Mouse (Mus musculus) left cerebral cortex, postnatal 14 days (tissue): ENCODE results near the gene Hfe. TPM values are rescaled to one million over a fixed set of nuclear protein-coding genes. Genes with fewer than 3 reads are reported as not detected.

Source experiments
- DNase-seq, 2 experiments: peaks; one replicate each; pipeline ENCODE4 v3.0.0; 2021 to 2022; ENCODE audit warnings: low spot score in 2 of 2, mixed read lengths in 1 of 2
- intact Hi-C: fragments of 180-260 bp; cut with DNase I; formaldehyde crosslinking; loops from one replicate; pipeline ENCODE4 v1.15.1; 2025
- total RNA-seq, 2 experiments: library from RNA; stranded (reverse); gene quantifications; 2 replicates each; pipeline ENCODE4 v1.2.3; 2021

Hfe gene
- total RNA-seq, 2 experiments from 2014 or later, result 2.9 to 3.1 TPM

DNA sequence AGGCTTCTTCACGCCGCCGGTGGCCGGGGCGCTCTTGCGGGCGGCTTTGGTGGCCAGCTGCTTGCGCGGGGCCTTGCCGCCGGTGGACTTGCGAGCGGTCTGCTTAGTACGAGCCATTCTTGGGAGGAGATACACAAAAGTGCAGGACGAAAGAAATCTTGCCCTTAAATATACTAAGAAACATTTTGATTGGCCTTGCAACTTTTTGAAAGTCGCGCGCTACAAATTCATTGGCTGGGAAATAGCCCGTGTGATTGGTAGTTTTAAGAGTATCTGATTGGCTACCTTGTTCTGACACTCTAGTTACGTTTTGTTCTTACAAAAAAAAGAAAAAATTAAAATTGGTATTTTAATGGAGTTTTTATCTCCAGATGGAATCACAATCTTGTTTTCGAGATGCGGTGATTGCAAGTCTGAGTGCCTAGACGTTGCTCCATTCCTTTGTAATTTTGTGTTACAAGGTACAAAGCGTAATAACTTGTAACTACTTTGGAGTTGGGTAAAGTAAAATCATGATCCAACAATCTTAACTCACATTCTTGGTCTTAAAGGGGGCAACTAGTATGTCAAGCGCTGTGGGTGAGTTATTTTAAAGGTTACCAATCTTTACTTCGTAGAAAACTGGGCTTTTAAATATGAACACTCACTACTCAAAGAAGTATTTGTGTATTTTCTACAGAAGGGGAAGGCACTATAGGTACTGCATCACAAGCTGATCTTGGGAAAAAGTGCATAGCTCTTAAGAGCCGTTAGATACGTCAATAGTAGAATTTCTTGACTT lies 34.9 kb upstream of the Hfe start, which contains the start of gene Hist1h3c:
Hist1h3c (minus strand) TSS at position 222 of the 781 bp plus-strand sequence.
- DNase-seq, result peak; percentile 92 to 93
- intact Hi-C loops, result loop anchor here (10.0 kb wide), 2 partner anchors 321 to 1701 kb away; partner anchors contain the start of genes Abt1, Hist1h2ag, Hist1h2bj and Hist1h4i

DNA sequence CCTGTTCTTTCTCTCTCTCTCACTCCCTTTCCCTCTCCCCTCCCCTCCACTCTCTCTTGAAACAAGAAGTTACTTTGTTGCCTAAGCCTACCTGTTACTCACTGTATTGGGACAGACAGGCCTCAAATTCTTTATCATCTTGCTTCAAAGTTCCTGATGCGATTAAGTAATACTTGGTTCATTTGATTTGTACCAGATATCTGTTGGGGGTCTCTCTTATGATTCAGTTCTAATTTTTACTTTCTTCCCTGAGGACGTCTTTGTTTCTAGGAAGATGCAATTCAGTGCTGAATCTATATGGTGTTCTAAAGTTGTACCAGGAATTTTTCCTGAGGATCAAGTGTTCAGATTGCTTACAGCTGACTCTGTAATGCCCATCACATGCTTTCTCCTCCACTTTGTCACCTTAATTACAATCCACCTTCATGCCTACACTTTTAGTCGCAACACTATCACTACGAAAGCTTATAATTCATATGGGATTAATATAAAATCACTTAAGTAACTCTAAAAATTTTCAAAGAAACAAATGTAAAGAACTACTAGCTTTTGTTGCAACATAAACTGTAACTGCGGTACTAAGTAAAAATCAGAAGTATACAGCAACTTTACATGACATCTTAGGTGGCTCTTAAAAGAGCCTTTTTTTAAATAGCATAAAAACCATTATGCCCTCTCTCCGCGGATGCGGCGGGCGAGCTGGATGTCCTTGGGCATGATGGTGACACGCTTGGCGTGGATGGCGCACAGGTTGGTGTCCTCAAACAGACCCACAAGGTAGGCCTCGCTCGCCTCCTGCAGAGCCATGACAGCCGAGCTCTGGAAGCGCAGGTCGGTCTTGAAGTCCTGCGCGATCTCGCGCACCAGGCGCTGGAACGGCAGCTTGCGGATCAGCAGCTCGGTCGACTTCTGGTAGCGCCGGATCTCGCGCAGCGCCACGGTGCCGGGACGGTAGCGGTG lies 34.0 kb upstream of the Hfe start:
- no peak for DNase-seq
- intact Hi-C loops, result loop anchor here (10.0 kb wide), 2 partner anchors 320 to 1700 kb away; partner anchors contain the start of genes Abt1, Hist1h2ag, Hist1h2bj and Hist1h4i

DNA sequence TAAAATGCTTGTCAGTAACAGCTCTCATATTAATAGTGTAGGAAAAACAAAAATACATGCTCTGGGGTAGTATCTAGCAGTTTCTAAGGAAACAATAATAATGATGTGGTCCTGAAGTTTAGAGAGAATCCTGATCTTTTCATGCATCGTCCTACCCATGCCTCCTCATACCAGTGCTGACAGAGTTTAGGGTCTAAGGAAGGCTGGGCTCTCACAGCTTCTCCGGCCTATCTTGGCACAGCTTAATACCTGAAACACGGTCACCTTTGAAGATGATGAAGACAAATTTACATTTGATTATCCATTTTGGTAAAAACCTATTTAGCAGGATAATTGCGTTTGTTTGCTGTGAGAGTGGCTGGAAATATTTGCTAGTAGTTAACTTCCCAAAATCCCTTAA lies 33.3 kb upstream of the Hfe start:
- intact Hi-C loops, result loop anchor here (10.0 kb wide), 2 partner anchors 319 to 1699 kb away; partner anchors contain the start of genes Abt1, Hist1h2ag, Hist1h2bj and Hist1h4i
- no peak for DNase-seq

DNA sequence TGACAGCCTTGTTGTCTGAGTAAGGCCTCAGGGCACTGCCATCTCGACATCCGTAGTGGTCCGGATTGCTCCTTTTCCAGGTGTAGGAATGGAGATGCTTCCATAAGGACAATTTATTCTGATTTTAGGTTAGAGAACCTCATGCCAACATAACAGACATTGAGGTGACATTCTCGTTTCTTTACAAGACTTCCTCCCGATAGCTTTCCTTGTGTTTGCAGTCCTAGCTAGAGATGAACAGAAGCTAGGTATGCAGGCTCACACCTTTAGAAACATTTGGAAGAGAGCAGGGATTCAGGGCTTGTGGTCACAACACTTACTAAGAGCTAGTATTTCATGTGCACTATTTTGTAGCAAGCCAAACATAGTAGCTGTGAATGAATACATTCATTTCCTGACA lies 32.6 kb upstream of the Hfe start:
- no peak for DNase-seq
- intact Hi-C loops, result loop anchor here (10.0 kb wide), 2 partner anchors 318 to 1698 kb away; partner anchors contain the start of genes Abt1, Hist1h2ag, Hist1h2bj and Hist1h4i

DNA sequence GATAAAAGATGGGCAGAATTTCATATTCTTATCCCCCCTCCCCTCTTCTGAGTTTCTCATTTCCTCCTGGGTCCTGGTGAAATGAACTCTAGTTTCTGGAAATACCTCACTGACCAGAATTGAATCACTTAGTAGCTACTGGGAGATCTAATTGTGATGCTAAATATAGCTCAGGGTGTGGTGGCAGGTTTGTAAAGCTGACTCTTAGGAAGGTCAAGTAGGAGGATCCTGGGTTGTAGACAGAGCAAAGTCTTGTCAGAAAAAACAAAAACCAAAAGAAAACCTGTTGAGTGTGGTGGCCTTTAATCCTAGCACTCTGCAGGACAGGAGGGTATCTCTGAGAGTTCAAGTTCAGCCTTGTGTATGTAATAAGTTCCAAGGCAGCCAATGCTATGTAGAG lies 31.4 kb upstream of the Hfe start:
- intact Hi-C loops, result loop anchor here (10.0 kb wide), 2 partner anchors 317 to 1697 kb away; partner anchors contain the start of genes Abt1, Hist1h2ag, Hist1h2bj and Hist1h4i
- no peak for DNase-seq

DNA sequence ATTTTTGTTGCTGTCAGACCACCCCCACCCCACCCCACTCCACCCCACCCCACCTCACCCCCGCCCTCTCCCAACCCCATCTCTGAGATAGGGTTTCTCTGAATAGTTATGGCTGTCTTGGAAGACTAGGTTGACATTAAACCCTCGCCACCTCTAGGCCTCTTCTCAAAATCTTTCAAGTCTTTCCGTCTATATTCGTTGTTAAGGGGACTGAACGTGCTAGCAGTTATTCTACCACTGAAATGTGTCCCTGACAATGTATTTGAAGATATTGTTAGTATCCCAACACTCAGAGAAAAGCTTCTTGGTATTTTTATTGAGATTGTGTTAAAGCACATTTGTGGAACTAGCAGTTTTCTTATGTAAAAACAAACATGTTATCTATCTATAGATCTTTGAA lies 30.3 kb upstream of the Hfe start:
- intact Hi-C loops, result loop anchor here (10.0 kb wide), 2 partner anchors 316 to 1696 kb away; partner anchors contain the start of genes Abt1, Hist1h2ag, Hist1h2bj and Hist1h4i

DNA sequence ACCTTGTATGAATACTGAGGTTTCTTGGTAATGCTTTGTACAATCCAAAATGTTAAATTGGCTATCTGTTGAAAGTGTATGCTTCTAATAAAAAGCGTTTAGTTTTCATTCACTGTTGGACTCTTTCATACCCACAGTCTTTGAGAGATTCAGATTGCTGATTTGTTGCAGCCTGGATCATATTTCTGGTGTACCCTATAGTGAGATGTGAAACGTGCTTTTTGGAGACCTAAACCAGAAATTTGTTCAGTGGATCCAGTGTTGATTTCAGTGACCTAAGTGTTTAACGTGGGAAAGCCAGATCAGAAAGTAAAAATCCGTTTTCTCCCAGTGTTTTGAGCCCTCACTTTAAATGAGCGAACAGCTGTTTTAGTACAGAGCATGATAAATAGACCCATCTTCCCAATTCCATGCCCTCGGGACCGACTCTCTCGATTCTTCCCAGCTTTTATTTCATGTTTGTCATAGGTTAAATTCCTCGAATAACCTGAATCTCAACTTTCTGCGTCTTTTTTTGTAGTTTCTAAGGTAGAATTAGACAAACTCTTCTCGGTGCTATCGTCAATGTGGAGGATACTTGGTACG lies 29.7 kb upstream of the Hfe start:
- no peak for DNase-seq
- intact Hi-C loops, result loop anchor here (10.0 kb wide), 2 partner anchors 316 to 1696 kb away; partner anchors contain the start of genes Abt1, Hist1h2ag, Hist1h2bj and Hist1h4i

More for the DNA sequence above, 30.3 kb upstream of the Hfe start:
- no peak for DNase-seq

DNA sequence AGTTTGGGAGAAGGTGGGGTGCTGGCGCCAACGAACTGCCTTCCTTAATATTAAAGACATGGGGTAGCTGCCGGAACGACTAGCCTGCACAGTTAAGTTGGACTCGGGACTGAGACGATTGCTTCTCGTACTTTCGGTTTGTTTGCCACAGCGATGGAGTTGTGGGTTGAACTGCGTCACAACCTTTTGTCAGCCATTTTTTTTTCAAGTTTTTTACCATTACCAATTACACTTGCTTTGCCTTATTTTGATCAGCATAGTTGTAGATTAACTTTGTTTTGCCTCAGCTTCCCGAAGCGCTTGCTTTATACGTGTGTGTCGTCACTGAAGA lies 29.2 kb upstream of the Hfe start:
- intact Hi-C loops, result loop anchor here (5.0 to 10.0 kb wide), 4 partner anchors 118 to 1695 kb away; partner anchors contain the start of genes Abt1, Hist1h1e, Hist1h2ag and Hist1h2be
- no peak for DNase-seq

DNA sequence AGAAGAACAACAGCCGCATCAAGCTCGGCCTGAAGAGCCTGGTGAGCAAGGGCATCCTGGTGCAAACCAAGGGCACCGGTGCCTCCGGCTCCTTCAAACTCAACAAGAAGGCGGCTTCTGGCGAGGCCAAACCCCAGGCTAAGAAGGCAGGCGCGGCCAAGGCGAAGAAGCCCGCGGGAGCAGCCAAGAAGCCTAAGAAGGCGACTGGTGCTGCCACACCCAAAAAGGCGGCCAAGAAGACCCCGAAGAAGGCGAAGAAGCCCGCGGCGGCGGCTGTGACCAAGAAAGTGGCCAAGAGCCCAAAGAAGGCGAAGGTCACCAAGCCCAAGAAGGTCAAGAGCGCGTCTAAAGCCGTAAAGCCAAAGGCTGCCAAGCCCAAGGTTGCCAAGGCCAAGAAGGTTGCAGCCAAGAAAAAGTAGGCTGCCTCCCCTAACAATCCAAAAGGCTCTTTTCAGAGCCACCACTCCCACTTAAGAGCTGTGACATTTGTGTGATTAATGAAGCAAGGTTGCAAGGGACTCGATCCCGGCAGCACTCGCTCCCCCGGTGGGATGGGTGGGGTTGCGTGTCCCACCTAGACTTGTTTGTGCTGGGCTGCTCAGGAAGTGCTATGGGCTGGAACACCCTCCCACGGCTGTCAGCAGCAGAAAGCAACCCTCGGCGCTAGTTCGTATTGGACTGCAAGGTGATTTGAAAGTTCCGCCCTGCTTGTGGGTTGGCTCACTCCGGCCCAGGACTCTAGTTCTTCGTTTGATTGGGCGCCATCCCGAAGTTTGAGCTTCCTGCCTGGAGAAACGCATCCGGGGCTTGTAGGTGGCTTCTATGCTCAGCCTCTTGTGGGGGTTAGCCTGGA lies 28.6 kb upstream of the Hfe start:
- intact Hi-C loops, result loop anchor here (5.0 kb wide), 2 partner anchors 117 to 157 kb away; partner anchors contain the start of genes Hist1h1e, Hist1h2be and Hist1h4d
- DNase-seq, result peak; percentile 93 to 96

DNA sequence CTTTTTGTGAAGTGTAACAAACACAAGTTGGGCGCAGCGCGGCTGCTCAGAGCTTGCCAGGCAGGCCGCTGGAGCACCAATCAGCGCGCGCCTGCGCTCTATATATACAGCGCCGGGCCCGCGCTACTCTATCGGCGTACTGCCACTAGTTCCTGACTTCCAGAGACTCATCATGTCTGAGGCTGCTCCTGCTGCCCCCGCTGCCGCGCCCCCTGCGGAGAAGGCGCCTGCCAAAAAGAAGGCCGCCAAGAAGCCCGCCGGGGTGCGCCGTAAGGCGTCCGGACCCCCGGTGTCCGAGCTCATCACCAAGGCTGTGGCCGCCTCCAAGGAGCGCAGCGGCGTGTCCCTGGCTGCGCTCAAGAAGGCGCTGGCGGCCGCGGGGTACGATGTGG lies 28.0 kb upstream of the Hfe start, which contains the start of gene Hist1h1c:
Hist1h1c (plus strand) TSS at position 132 of the 392 bp plus-strand sequence.
- intact Hi-C loops, result loop anchor here (5.0 kb wide), 2 partner anchors 116 to 156 kb away; partner anchors contain the start of genes Hist1h1e, Hist1h2be and Hist1h4d
- peak; percentile 91 to 95 for DNase-seq

DNA sequence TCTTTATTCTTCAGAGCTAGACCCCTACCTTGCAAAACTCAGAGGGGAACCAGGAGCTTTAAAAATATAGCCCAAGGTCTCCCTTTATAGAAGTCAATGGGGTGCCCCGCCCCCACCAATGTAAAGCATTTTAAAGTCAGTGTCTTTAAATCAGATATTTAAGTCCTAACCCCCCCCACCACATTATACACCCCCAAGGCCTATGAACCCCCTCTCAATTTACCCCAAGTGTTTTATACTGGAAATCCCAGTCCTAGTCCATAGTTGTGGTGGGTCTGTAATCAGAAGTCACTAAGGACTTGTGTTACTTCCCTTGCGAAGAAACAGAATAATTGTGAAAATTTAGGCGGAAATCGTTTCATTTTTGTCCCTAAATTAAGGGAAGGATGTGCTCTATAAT lies 27.4 kb upstream of the Hfe start:
- no peak for DNase-seq
- intact Hi-C loops, result loop anchor here (5.0 kb wide), 2 partner anchors 116 to 156 kb away; partner anchors contain the start of genes Hist1h1e, Hist1h2be and Hist1h4d

DNA sequence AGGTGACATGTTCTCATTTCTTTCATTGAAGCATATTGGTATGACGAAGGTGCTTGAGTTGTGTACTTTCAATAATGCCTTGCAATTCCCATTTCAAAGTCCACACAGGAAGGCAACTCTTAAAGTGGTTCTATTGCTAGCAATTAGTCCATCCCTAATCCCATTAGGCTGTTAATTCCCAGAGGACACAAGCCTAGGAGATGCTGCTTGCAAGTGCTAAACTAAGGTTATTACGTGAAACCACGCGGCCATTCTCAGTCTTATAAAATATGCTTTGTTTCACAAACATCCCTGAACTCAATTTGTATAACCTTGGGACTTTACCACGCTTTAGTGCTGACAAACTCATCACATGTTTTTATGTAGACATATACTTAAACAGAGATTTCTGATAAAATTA lies 26.4 kb upstream of the Hfe start:
- intact Hi-C loops, result loop anchor here (5.0 kb wide), 2 partner anchors 115 to 155 kb away; partner anchors contain the start of genes Hist1h1e, Hist1h2be and Hist1h4d
- DNase-seq, result no peak

DNA sequence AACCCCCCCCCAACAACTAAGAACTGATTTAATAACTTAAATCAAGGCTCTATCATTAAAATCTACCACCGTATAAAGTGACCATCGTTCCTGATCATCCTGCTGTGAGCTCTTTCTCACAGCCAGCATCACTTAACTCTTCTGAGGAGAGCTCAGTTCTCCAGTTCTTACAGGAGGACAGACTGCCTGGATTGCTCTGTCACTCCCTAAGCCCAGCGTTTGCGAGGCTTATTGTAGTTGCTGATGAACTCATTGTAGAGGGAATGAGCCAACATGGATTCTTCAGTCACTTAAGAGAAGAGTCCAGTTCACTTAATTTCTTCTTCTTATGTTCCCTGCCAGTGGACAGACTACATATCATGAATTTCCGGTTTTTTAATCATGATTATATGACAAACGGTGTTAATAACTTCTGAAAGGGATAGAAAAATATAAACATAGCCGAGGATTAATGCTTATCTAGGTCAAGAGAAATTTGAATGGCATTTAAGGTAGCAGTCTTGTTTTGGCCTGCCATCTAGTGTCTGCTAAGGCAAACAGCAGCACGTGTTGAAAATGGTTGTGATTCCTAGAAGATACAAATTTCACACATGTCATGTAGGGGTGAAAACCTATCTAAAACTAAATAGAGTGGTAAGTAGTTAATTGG lies 21.6 kb upstream of the Hfe start:
- intact Hi-C loops, result loop anchor here (1.0 kb wide), 1 partner anchor 31 kb away; no protein-coding TSS in a partner anchor
- peak; percentile 47 to 49 for DNase-seq

DNA sequence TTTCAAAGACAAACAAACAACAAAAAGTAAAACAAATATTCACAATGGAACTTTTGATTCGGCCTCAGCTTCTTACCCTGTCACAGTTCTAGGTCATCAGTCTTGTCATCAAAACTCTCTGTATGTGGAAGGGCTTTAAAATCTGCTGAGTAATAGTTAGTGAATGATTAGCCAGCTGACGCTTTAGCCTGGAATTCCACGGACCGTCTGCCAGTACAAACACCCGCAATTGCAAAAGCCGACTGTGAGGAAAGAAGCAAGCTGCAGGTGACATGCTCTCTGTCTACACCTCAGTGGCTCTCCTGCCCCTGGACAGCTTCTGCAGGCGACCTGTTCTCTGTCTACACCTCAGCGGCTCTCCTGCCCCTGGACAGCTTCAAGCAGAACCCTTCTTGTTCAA lies 19.8 kb upstream of the Hfe start:
- intact Hi-C loops, result no loop called here
- DNase-seq, result no peak

DNA sequence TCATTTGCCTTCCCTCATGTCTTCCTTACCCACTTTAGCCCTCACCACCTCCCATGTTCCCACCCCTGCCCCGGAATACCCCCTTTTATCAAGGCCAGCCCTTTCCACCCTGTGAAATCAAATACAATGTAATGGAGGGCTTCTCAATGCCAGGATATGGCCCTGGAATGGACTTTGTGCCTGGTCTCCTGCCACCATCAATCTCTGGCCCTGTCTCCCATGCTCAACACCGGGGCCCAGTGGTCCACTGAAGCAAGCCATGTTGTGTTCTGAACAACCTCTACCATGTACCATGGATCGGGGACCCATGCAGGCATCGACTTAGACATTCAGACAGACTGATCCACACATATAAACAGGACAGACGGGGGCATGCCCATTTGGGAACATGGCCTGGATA lies 19.1 kb upstream of the Hfe start:
- intact Hi-C loops, result no loop called here
- no peak for DNase-seq

DNA sequence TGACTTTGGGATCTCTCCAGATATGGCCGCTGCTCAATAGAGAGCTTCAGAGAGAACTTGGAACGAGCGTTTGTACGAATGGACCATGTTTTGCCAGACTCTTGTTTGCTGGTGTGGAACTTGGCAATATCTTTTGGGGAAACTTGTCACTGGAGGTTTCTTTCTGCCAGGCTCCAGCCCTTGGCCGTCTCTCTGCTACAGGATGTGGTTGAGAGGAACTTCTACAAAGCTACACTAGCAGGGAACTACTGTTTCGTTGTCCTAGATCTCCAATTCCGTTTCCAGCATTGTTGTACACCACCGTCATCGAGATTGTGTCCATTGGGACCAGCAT lies 18.5 kb upstream of the Hfe start:
- DNase-seq, result no peak
- intact Hi-C loops, result no loop called here

DNA sequence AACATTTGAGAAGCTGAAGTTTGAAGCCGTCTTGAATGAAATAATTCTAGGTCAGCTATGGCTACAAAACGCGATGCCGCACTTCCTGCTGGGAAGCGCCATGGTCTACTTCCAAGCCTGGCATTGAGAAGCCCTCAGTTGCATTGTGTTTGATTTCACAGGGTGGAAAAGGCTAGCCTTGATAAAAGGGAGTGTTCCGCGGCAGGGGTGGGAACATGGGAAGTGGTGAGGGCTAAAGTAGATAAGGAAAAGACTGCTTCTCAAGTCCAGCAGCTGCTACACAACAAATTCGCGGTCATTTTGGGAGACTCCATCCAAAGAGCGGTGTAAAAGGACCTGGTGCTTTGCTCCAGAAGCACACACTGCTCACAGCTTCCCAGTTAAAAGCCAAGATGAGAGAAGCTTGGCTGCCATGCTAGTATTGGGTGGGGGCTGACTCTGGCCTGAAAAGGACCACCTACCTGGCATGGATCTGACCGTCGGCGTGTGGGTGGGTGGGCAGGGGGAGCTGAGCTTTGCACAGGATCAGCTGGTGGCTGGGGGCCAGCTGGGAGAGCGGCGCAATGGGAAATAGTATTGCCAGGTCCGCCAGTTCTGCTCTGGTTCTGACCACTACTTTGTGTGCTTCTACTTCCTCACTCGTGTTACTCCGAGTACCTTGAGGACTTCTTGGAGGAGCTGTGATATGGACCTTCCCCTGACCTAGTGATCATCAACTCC lies 18.0 kb upstream of the Hfe start:
- intact Hi-C loops, result no loop called here

More for the DNA sequence above, 18.0 kb upstream of the Hfe start:
- no peak for DNase-seq
